Mouse (Mus musculus) small intestine, adult 2 months (tissue): Measurements from ENCODE around the gene Aqp6. TPM values are rescaled to one million over a fixed set of nuclear protein-coding genes. Genes with fewer than 3 reads are reported as not detected.

ENCODE experiments used
- H3K27ac ChIP-seq: fragments of 200-500 bp; 2 replicates; pipeline ENCODE4 v1.5.1; 2012; ENCODE audit warnings: low read depth, low read length, control low read depth, inconsistent platforms; ENCODE audit not compliant: insufficient read depth
- H3K27me3 ChIP-seq: fragments of 200-500 bp; 2 replicates; pipeline ENCODE4 v1.6.1; 2012; ENCODE audit warnings: mild to moderate bottlenecking, moderate library complexity, low read length, inconsistent platforms; ENCODE audit not compliant: control insufficient read depth, insufficient read depth
- H3K36me3 ChIP-seq: fragments of 200-500 bp; 2 replicates; pipeline ENCODE4 v1.6.1; 2012; ENCODE audit warnings: mild to moderate bottlenecking, low read length, control low read depth, inconsistent platforms; ENCODE audit not compliant: control insufficient read depth, insufficient read depth
- H3K4me1 ChIP-seq: fragments of 200-500 bp; 2 replicates; pipeline ENCODE4 v1.6.1; 2012; ENCODE audit warnings: low read length, inconsistent platforms, mixed read lengths; ENCODE audit not compliant: control insufficient read depth, insufficient read depth, insufficient read length
- H3K4me3 ChIP-seq: fragments of 200-500 bp; 2 replicates; pipeline ENCODE4 v1.5.1; 2012; ENCODE audit warnings: low read depth, mild to moderate bottlenecking, control low read depth, inconsistent platforms, low read length, moderate library complexity
- CTCF ChIP-seq: fragments of 200-500 bp; IDR thresholded peaks from 2 replicates; pipeline ENCODE4 v1.5.1; 2012; ENCODE audit warnings: low read depth, mild to moderate bottlenecking, control low read depth, inconsistent platforms, low read length, moderate library complexity, mixed read lengths; ENCODE audit not compliant: insufficient replicate concordance, insufficient read length; ENCODE audit errors: extremely low read depth
- POLR2A ChIP-seq: fragments of 200-500 bp; IDR thresholded peaks from 2 replicates; pipeline ENCODE4 v1.6.1; 2012; ENCODE audit warnings: low read depth, mild to moderate bottlenecking, control low read depth, inconsistent platforms, low read length, moderate library complexity
- WGBS: fragments of 180-500 bp; shearing (Covaris S2); methylation state at CpG from one replicate; pipeline ENCODE4 v1.1.7; 2018; 5-methylcytosine and 5-hydroxymethylcytosine counted together
- polyA plus RNA-seq: library from polyadenylated mRNA; depleted of rRNA; stranded (reverse); fragments of >200 nt; gene quantifications from 2 replicates; pipeline ENCODE4 v1.2.3, GENCODE M21; 2012; rRNA removed

The Aqp6 gene
- polyA plus RNA-seq, 1 experiment, result not detected

DNA sequence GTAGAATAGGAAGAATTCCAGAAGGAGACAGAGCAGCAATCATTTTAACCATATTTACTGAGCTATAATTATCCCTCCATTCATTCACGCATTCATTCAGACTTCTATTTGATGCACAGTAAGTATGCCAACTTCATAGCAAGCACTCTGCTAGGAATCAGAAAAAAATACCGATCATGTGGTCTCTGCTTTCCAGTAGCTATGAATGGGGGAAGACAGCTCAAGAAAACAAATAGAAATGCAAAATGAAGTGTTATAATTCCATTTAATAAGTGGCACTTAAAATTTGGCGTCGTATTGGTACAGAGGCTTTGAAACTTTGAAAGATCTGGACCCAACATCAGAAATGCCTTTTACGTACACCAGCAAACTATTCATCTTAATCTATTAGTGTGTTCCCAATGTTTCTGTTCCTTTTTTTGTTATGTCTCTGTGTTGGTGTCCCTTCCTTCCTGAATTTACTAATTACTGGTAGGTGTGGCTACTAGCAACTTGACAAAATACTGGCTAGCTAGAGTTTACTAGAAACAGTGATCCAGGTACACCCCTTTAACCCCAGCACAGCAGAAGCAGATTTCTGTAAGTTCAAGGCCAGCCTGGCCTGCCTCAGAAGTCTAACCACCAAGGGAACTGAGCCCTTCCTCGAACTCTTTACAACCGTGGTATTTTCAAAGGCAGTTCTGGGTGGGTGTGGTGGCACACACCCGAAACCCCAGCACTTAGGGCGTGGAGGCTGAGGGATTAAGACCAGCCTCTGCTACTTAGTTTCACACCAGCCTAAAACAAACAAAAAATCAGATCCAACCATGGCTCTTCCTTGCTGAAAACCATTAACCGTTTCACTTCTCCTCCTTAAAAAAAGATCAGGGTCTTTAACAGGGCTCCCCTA, 51.0 kb downstream of the Aqp6 start:
- Histone ChIP-seq H3K4me1 (peaks cover 6% of the 10 kb centered on the region), H3K4me3 (no peak overlapping the region), H3K27me3 (no peaks in the 10 kb centered on the region), H3K27ac (no peak overlapping the region), H3K36me3 (no peaks in the 10 kb centered on the region)
- TF ChIP-seq CTCF, result no peak
- no peak for TF ChIP-seq POLR2A
- WGBS, result 39% methylated on average over 10 of the region's 10 CpGs

DNA sequence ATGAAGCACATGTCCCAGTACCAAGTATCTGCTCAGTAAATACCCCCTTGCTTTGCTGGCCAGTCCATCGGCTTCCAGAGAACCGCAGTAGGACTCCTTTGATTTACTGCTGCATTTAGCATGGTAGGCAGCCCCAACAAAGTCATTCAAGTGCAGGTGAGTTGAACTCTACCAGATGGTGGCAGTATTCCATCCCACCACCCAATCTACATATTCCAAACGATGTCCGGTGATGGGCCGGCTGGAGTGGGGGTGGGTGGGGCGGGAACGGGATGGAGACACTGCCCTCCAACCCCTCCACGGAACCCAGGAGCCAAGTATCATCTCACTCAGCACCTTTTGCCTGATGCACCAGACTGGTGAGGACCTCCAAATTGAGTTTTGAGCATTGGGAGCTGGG, 52.1 kb downstream of the Aqp6 start:
- TF ChIP-seq POLR2A, result no peak
- no peak for TF ChIP-seq CTCF
- no peaks in the 10 kb centered on the region for H3K36me3 ChIP-seq
- no peak overlapping the region for H3K4me3 ChIP-seq
- peaks cover 6% of the 10 kb centered on the region for H3K4me1 ChIP-seq
- H3K27ac ChIP-seq, result no peak overlapping the region
- no peaks in the 10 kb centered on the region for H3K27me3 ChIP-seq
- WGBS, result 43% methylated on average over 8 of the region's 8 CpGs

DNA sequence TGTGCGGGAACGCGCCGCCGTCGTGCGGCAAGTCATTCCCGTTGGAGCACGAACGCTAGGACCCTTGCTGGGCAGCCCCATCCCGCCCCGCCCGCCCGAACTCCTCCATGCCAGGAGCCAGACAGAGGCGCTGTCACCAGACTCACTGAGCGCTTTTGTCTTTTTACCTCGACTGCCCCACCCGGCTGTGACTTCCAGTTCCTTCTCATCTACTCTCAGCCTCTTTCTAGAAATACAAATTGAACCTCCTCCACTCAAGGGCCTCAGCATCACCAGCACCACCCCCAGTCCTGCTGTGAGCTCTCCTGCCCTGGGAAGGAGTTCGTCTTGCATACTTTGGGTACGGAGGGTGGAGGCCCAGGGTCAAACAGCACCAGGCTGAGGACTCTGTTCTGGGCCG, 52.7 kb downstream of the Aqp6 start:
- H3K4me3 ChIP-seq, result peak overlapping the region; percentile 3; the same call in 1 of the 2 replicates

More for the DNA sequence above, 52.7 kb downstream of the Aqp6 start:
- H3K4me1 ChIP-seq, result peaks cover 6% of the 10 kb centered on the region
- H3K27me3 ChIP-seq, result no peaks in the 10 kb centered on the region
- H3K36me3 ChIP-seq, result no peaks in the 10 kb centered on the region
- 37% methylated on average over 21 of the region's 21 CpGs for WGBS
- no peak overlapping the region for H3K27ac ChIP-seq
- no peak for TF ChIP-seq POLR2A
- no peak for TF ChIP-seq CTCF

Other genes starting within 250 kb of the Aqp6 start
- gene Fmnl3, start 230.9 kb upstream of the Aqp6 start, polyA plus RNA-seq, result 4.2 and 8.2 TPM in 2 replicates
- gene Tmbim6, start 208.5 kb upstream of the Aqp6 start, polyA plus RNA-seq, result 672 and 1,662 TPM in 2 replicates
- 1.8 and 3.1 TPM in 2 replicates for gene Nckap5l, start 143.7 kb upstream of the Aqp6 start, polyA plus RNA-seq
- gene Bcdin3d, start 126.7 kb upstream of the Aqp6 start, polyA plus RNA-seq, result 2.7 and 5.2 TPM in 2 replicates
- 1.3 and 1.7 TPM in 2 replicates for gene Faim2, start 73.2 kb upstream of the Aqp6 start, polyA plus RNA-seq
- gene Aqp2, start 22.3 kb upstream of the Aqp6 start, polyA plus RNA-seq, result not detected in 2 replicates
- 0.20 and 52.4 TPM in 2 replicates for gene Aqp5, start 10.6 kb upstream of the Aqp6 start, polyA plus RNA-seq
- 6.8 and 12.5 TPM in 2 replicates for gene Racgap1, start 50.3 kb downstream of the Aqp6 start, polyA plus RNA-seq
- gene Asic1, start 69.0 kb downstream of the Aqp6 start, polyA plus RNA-seq, result 0.30 and 0.70 TPM in 2 replicates
- 9.5 and 23.8 TPM in 2 replicates for gene Smarcd1, start 100.7 kb downstream of the Aqp6 start, polyA plus RNA-seq
- 3.0 TPM in 1 of 2 replicates, not detected in the other for gene Gm17349, start 104.1 kb downstream of the Aqp6 start, polyA plus RNA-seq
- 246 and 260 TPM in 2 replicates for gene Gpd1, start 116.1 kb downstream of the Aqp6 start, polyA plus RNA-seq
- 301 and 397 TPM in 2 replicates for gene Cox14, start 124.2 kb downstream of the Aqp6 start, polyA plus RNA-seq
- 6.9 and 8.2 TPM in 2 replicates for gene Cers5, start 171.5 kb downstream of the Aqp6 start, polyA plus RNA-seq